Mouse (Mus musculus) megakaryocyte progenitor cell, adult 5-6 weeks (primary cell): ENCODE measurements around the gene Mpeg1. TPM values are rescaled to one million over a fixed set of nuclear protein-coding genes. Genes with fewer than 3 reads are reported as not detected.
A peak's percentile ranks its signal among the peaks of the same experiment; 100 is the strongest.

Experiments used
- ATAC-seq: replicated peaks from 2 replicates; pipeline ENCODE4 v1.8.0; 2016; ENCODE audit warnings: mild to moderate bottlenecking, moderate TSS enrichment, inconsistent platforms; ENCODE audit not compliant: poor library complexity
- total RNA-seq, 2 experiments: library from RNA; stranded (forward) in 1 of 2; stranded (reverse) in 1 of 2; fragments of 157-497, 149-512 nt in 1 of 2; fragments of 200-1000 nt in 1 of 2; gene quantifications; 2 replicates each; pipeline versions ENCODE4 v1.2.3 to v1.2.4; 2015 to 2017

Gene Mpeg1
- total RNA-seq, 2 experiments from 2014 or later: 52.4 to 74.6 TPM

- ATAC-seq: no peak
These were observed 4.1 kb downstream of the Mpeg1 start for GRCm38 (mm10) chr19:12464674-12465073.

GRCm38 (mm10) chr19:12465530-12466144 is 5.1 kb downstream of the Mpeg1 start:
- ATAC-seq: no peak

- peak; percentile 71 for ATAC-seq
These were observed 5.6 kb downstream of the Mpeg1 start for GRCm38 (mm10) chr19:12466204-12466603.

- peak; percentile 43 for ATAC-seq
These were observed 6.9 kb downstream of the Mpeg1 start for GRCm38 (mm10) chr19:12467436-12467835.

GRCm38 (mm10) chr19:12471866-12472265 is 11.3 kb downstream of the Mpeg1 start:
- ATAC-seq: no peak

- ATAC-seq: no peak
These were observed 11.9 kb downstream of the Mpeg1 start for GRCm38 (mm10) chr19:12472381-12472976.

- ATAC-seq: no peak
These were observed 12.6 kb downstream of the Mpeg1 start for GRCm38 (mm10) chr19:12473201-12473641.

- ATAC-seq: no peak
These were observed 13.4 kb downstream of the Mpeg1 start for GRCm38 (mm10) chr19:12473951-12474350.

- peak; percentile 79 for ATAC-seq
These were observed 15.0 kb downstream of the Mpeg1 start for GRCm38 (mm10) chr19:12475380-12476250.

- ATAC-seq: no peak
These were observed 16.2 kb downstream of the Mpeg1 start for GRCm38 (mm10) chr19:12476721-12477270.

GRCm38 (mm10) chr19:12478369-12478768 is 17.8 kb downstream of the Mpeg1 start:
- peak; percentile 81 for ATAC-seq

GRCm38 (mm10) chr19:12483782-12484181 is 23.2 kb downstream of the Mpeg1 start:
- ATAC-seq: no peak

- no peak for ATAC-seq
These were observed 23.6 kb downstream of the Mpeg1 start for GRCm38 (mm10) chr19:12484210-12484609.

GRCm38 (mm10) chr19:12485223-12485622 is 24.6 kb downstream of the Mpeg1 start:
- ATAC-seq: no peak

- no peak for ATAC-seq
These were observed 25.1 kb downstream of the Mpeg1 start for GRCm38 (mm10) chr19:12485631-12486030.

GRCm38 (mm10) chr19:12486875-12487274 is 26.3 kb downstream of the Mpeg1 start:
- ATAC-seq: no peak

GRCm38 (mm10) chr19:12487511-12488204 is 27.1 kb downstream of the Mpeg1 start:
- no peak; the same call in none of the 2 replicates for ATAC-seq

GRCm38 (mm10) chr19:12488205-12488966 is 27.8 kb downstream of the Mpeg1 start:
- ATAC-seq: peak; percentile 89

- no peak for ATAC-seq
These were observed 28.5 kb downstream of the Mpeg1 start for GRCm38 (mm10) chr19:12488969-12489674.
